Mouse (Mus musculus) gastrocnemius, adult 8-10 months (tissue): ENCODE results near the gene Dhx8. TPM values are rescaled to one million over a fixed set of nuclear protein-coding genes. Genes with fewer than 3 reads are reported as not detected.

Experiments
- DNase-seq, 2 experiments: peaks; one replicate each; pipeline ENCODE4 v3.0.0; 2022; ENCODE audit warnings: low spot score in 2 of 2
- total RNA-seq, 4 experiments: library from RNA; stranded (reverse); gene quantifications; 2 replicates each; pipeline ENCODE4 v1.2.4; 2022

The Dhx8 gene
- total RNA-seq, 4 experiments from 2014 or later = 12.3 to 15.0 (median 13.6) TPM

DNA sequence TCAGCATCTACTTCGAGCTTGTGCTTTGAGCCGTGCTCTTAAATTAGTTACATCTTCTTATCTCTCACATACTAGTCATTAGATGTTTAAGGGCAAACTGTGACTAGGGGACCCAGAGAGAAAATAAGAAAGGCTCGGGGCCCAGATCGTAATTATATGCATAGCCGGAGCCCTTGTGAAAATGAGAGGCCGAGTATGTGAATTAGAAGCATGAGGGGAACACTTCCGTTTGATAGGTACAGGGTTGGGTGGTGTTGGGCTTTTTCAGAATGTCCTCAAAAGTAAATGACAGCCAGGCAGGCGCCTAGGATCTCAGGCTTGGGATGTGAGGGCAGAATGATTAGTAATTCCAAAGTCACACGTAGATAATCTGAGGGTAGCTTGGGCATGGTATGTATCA lies 877 bp downstream of the Dhx8 start:
- no peak for DNase-seq

DNA sequence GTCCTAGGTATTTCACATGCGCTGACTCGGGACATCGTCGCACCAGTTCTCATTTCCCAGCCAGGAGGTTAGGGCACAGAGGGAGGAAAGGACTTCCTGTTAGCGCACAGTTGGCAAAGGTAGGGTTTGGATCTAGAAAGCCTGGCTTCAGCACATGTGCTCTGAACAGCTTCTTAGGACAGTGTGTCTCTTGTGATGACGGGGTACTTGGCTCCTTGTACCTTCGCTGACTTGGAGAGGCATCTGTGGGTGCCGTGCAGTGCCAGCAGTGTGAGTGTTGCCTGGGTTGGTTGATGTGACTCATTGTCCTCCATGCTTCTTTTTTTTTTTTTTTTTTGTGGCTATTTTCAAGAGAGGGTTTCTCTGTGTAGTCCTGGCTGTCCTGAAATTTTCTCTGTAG lies 23.9 kb downstream of the Dhx8 start:
- DNase-seq = peak; percentile 50 to 70

DNA sequence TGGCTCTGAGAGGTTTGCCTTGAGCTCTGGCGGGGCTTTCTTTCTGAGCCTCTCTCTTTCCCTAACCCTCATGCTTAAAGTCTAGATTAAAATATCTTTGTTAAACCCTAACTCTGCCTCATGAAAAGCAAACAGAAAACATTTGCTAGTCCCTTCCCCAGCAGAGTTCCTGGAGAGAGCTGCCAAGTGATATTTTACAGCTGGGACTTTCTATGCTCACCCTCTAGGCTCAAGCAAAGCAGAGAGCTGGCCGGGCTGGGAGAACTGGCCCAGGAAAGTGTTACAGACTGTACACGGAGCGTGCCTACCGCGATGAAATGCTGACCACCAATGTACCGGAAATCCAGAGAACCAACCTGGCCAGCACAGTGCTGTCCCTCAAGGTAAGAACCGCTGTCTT lies 24.6 kb downstream of the Dhx8 start:
- DNase-seq = no peak

DNA sequence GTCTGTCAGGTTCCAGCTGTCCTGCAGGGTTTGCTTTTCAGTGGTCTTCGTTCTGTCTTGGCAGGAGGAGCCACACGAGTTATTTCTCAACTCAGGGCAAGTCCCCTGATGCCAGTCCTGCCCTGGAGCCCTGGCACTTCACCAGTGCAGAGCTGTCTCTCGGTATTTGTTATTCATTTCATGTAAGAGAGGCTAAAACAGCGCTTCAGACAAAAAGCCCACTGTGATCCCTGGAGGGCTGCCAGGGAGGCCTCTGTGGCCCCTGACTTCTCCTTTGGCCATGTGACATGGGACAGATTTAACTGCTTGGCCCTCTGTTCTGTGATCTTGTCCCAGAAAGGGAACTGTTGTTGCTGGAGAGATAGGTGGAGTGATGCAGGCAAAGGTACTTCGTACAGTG lies 25.7 kb downstream of the Dhx8 start:
- DNase-seq = no peak

DNA sequence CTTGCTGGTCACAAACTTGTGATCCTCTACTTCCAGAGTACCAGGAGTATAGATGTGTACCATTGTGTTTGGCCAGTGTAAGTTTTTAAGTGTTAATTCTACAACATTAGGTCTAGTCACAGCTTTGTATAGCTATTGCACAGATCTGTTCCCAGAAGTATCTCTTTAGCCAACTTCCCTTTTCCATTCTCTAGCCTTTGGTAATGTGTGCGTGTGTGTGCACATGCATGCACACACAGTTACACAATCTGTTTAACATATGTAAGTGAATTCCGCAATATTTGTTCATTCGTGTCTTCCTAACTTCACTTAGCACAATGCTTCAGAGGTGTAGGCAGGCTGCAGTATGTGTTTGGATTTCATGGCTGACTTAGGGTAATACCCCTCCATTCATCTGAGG lies 26.8 kb downstream of the Dhx8 start:
- DNase-seq = no peak

DNA sequence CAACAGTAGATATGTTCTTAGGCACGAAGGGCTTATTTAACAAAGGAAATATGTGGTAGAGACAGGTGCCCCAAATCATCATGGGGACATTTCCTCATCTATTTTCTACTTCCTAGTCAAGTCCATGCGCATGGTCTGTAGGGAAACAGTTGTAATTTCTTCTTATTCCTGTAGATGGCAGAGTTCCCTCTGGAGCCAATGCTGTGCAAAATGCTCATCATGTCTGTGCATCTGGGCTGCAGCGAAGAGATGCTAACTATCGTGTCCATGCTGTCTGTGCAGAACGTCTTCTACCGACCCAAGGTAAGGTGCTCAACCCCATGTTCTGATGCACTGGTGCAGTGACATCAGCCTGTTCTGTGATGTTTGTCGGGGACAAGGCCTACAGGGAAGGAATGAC lies 31.0 kb downstream of the Dhx8 start:
- DNase-seq = no peak

DNA sequence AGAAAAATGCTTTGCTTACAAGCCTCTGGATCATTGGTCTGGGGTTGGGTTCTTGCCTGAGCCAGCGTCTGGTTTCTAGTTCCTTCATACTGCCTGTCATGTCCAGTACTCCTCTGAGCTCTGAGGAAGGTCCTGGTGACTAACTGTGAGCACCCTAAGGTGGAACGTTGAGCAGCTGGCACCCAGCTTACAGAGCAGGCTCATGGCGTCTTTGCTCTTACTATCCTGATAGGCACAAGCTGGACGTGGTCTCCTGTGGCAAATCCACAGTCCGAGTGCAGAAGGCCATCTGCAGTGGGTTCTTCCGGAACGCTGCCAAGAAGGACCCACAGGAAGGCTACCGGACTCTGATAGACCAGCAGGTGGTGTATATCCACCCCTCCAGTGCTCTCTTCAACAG lies 31.8 kb downstream of the Dhx8 start:
- no peak for DNase-seq

DNA sequence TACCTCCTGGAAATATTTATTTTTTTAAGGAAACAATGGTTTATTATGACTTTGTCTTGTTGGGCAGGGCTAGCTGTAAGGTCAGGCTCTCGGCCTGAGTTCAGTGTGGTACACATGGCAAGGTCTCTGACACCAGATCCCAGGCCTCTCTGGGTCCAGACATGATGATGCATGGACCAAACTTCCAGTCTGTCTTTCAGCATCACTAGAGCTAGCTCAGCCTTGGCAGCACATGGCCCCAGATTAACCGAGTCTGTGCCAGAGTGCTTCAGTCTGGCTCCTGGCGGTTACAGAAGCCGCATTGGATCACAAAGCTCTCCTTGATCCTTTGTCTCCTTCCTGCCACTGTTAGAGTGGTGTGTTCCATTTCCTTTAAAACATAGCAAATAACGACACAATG lies 34.6 kb downstream of the Dhx8 start:
- no peak for DNase-seq

DNA sequence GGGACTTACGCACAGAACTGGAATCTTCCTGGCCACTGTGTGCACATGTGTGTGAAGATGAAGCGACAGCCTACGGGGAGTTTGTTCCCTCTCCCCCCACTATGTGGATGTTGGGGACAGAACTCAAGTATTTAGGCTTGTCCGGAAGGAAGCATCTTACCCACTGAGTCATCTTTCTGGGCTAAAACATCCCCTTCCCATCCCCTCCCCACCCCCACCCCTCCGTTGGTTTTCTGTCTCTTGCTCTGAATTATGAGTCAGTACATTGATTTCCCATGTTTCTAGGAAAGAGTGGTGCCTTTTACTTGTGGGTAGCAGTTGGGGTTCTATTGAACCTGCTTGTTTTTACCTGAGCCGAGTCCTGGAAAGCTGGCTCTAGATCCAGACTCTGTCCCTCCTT lies 36.0 kb downstream of the Dhx8 start:
- no peak for DNase-seq

DNA sequence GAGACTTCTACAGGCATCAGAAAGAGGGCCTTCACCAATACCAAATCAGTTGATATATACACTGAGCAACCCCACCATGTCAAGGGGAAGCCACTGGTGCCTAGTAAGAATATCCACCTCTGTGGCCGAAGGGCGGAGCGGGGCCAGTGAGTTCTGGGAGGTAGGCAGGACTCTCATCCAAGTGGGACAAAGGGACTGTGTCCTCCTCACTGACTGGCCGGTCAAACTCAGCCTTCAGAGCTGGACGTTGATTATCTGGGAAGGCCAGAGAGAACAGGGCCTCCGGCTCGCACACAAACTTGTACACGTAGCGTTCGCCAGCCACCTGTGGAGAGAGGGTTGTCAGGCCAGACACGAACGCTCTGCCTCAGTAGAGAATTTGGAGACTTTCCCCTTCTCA lies 37.5 kb downstream of the Dhx8 start:
- DNase-seq = no peak

DNA sequence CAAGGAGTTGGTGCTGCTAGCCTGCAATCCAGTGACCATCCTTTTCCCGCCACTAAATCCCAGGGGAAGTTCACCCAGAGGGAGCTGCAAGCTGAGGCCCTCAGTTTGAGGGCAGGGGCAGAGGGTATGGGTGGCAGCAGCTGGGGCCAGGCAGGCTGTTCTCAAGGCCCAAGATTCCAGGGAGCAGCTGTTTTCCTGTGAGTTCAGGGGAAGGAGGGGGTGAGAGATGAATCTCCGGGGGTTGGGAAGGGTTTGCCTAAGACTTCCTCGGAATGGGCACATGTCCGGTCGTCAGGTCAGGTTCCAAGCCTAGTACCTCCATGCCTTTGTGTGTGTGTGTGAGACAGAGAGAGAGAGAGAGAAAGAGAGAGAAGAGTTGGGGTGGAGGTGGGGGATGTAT lies 39.3 kb downstream of the Dhx8 start:
- no peak for DNase-seq

DNA sequence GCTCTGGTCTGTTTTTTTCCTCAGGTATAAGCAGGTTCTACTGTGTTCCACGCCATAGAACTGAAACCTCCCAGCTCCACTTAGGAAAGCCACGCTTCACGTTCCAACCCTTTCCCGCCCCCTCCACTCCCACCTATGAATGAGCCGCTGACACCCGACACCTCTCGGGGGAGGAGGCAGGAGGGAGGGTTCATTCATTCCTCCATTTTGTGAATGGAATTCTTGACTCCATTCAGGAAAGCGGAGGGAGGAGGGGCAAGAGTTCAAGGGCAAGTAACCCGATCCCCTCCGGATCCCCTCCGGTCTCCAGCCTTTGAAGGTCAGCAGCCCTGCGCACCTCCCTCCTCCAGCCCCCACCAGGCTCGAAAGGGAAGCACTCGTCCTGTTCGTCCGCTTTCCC lies 39.7 kb downstream of the Dhx8 start:
- no peak for DNase-seq

DNA sequence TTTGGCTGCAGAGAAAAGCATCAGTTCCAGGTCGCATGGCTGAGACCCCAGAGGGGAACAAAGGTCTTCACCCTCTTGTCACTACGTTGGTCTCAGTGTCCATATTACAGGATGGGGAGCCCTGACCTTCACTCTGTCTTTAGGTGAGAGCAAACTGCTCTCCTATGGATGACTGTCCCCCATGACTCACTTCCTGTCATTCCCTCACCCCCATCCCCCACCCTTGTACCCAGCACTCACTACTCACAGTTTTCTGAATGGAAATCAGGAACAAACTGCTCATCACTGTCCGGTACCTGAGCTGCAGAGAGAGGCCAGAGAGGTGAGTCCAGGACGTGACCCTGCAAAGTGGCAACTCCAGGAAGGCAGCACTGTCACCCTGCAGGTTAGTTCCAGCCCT lies 44.1 kb downstream of the Dhx8 start:
- no peak for DNase-seq

DNA sequence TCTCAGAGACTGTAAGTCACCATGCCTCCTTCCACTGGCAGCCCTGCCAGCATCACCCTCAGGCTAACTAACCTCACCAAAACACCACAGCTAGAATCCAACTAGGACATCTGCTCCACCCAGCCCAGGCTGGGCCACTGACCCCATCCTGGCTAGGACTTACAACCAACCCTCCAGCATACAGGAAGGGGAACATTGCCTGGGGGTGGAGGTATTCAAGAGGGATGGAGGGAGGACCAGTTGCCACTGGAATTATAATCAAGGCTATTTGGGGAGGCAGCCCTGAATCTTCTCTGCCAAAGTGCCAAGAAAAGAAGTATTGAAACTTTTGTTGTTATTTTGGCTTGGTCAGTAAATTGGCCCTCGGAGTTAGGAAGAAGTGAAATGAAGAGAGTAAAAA lies 50.4 kb downstream of the Dhx8 start:
- DNase-seq = no peak

DNA sequence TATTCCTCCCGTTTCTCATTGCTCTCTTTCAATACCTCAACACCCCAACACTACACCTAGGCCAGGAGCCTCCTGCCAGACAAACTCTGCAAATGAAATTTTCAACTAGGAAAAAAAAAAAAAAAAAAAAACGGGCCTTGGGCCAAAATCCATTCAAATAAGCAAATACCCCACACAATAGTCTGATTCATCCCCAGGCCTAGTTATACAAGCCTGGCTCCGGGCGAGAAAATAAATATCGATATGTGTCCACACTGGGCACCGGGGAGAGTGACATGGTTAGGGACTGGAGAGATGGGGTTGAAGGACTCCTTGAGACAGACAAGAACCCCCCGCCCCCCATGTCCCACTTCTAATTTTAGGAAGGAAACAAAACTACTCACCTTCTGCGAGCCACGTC lies 50.9 kb downstream of the Dhx8 start:
- DNase-seq = no peak

DNA sequence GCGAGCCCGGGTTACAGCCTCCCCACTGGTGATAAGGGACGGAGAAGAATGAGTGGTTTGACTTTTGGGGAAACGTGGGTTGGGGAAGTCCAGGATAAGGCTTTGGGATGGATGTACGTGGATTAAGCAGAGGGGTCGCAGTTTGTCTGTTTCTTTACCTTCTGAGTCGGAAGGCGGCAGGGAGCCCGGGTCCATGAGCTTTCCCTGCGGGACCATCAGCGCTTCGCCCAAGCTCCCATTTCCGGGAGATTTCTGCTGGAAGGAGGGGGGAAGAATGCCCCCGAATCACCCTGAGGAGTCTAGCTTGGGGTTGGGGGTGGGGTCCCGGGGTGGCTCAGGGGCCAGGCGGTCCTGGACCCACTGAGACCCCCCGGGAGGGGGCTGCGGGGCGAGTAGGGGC lies 51.4 kb downstream of the Dhx8 start:
- DNase-seq = no peak

DNA sequence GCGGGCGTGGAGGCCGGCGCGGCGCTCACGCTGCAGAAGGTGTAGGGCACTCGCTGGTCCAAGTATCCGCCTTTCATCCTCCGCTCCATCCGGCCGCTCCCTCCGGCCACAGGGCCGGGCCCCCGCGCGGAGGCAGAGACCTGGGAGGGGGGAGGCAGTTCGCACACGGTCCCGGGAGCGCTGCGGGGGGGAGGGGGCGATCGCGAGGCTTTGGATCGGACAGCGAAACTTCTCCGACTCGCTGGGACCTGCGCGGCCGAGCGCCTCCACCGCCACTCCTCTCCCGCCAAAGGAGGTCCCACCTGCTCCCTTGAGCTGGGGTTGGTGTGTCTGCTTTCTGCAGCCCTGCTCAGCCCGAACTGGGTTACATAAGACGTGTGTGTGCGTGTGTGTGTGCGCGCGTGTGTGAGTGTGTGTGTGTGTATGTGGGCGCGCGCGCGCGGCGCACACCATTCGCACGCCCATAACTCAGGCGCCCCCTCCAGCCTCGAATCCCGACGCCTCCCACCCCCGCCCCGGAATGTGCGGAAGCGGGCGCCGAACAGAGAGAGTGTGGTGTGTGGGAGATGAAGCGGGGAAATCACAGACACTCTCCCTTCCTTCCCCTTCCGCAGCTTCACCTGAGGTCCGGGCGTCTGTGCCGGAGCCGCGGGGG lies 51.9 kb downstream of the Dhx8 start:
- no peak for DNase-seq

DNA sequence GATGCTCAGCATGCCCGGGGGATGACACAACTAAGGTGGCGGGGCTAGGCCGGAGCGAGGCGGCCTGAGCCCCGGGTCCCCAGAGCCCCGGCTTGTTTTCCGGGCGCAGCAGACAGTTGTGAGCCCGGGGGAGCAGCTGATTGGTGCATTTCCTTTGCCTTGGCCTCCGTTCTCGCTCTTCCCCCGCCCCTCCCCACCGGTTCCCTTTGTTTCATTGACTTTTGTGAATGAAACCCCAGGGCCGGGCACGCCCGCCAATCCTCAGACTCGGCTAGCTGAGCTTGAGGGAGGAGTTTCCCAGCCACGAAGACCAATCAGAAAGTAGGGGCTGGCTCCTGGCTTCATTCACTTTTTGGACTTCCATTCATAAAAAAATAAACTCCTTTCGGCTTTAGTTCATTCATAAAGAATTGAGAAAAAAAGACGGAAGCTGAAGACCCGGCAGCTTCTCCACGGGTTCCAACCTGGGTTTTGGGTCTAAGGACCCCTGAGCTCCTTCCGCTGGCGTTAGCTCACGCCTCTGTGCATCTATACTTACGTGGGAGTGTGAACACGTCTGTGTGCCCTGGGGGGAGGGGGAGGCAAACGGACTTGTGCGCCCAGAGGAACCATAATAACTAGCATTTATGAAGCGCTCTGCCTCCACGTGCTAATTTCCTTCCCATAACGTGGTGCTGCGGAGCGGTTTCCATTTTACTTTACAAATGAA lies 52.6 kb downstream of the Dhx8 start, which contains the start of gene Etv4:
Gene Etv4 (minus strand): TSS at position 229 of the 709 bp plus-strand sequence.
- peak; percentile 58 to 67 for DNase-seq

DNA sequence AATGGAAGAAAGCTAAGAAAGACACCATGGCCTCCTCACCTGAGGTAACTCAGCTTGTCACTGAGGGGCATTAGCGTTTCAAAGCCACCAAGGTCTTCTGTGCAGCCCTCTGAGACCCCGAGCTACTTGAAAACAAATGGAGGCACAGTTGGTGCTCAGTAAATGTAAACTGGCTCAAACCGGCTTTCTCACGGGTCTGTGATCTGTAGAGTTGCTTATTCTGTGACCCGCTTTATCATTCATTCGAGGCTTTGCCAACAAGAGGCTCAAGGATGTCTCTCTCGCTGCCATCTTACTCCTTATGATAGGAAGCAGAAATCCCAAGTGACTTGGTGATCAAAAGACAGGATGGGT lies 53.1 kb downstream of the Dhx8 start:
- no peak for DNase-seq

DNA sequence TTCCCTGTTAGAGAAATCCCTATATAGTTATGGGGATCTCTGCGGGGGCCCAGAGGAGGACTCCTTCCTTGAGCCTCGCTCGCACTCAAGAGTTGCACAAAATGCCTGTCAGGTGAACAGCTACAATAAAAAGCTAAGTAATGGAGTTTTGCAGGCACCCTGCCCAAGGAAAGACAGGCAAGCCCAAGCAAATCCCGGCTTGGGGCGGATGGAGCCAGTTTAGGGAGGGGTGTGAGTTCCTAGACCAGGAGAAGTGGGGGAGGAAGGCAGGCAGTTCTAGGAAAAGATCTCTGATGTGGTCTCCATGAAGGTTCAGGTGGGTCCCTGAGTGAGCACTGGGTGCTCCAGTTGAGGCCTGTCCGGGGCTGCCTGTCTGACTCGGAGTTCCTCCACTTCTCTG lies 53.9 kb downstream of the Dhx8 start:
- no peak for DNase-seq

DNA sequence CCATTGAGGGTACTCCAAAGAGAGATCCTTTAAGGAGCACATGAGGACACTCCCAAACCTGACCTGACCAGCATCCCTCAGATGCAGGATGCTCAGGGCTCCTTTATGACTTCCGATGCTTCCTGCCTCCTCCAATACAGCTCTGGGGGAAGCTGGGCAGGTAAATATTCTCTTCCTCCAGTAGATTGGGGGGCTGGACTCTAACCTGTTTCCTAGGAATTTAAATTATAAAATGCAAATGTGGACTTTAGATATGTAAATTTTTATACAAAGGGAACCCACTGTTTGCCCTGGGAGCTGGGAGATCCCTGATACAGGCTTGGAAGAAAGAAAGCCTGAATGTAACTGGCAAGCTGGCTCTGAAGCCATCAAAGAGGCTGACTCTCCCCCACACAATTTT lies 54.7 kb downstream of the Dhx8 start:
- DNase-seq = no peak

DNA sequence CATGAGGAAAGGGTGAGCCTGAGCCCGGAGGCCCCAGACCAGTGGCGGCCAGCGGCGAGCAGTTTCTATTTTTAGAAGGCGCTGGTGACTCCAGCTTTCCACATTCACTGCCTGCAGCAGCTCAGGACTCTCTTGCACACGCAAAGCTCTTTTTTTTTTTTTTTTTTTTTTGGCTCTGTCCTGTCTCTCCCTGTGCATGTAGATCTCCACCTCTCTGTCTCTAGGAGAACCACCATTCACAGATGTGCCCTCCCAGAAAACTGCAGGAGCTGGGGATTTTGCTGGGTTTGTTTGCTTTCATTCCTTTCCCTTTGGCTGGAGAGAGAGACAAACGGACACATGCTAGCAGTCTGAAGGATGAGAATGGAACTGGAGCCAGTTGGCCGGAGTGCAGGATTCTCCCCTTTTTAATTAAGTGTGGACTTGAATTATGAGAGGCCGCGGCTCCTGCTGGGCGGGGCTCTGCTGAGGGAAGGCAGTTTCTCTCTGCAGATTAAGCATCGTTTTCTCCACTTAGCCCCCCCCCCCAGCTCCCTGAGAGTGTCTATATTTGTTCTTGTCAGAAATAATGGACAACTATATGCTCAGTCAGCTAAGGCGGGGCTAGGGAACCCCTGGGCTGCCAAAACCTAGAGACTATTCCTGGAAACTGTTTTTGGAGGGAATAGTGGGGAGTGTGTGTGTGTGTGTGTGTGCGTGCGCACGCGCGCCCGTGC lies 58.2 kb downstream of the Dhx8 start:
- peak in 1 of 2 experiments; percentile 36 for DNase-seq

DNA sequence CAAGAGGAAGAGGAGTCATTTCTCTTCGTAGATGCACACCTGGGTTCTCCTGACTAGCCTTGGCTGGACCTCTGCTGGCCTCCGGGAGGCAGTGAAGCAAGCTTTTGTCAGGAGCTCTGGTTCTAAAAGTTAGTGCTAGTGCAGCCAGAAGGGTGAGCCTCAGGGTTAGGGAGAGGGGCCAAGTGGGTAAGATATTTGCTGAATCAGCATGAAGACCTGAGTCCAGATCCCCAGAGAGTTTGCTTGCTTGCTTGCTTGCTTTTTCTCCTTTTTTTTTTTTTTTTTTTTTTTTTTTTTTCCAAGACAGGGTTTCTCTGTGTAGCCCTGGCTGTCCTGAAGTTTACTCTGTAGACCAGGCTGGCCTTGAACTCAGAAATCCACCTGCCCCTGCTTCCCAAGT lies 64.6 kb downstream of the Dhx8 start:
- DNase-seq = no peak
